Mouse (Mus musculus): ENCODE measurements around the gene Dlx4. TPM values are rescaled to one million over a fixed set of nuclear protein-coding genes. Genes with fewer than 3 reads are reported as not detected.

Gene Dlx4
- total RNA-seq, 2 experiments from 2014 or later, result 0.18 to 0.24 TPM

- intact Hi-C loops (cut with DNase I), result loop anchor here (5.0 kb wide), 1 partner anchor 59 kb away; no protein-coding TSS in a partner anchor
- DNase-seq, result peak; percentile 87
These were observed 39.4 kb downstream of the Dlx4 start for GRCm38 (mm10) chr11:95106440-95107236.

DNA sequence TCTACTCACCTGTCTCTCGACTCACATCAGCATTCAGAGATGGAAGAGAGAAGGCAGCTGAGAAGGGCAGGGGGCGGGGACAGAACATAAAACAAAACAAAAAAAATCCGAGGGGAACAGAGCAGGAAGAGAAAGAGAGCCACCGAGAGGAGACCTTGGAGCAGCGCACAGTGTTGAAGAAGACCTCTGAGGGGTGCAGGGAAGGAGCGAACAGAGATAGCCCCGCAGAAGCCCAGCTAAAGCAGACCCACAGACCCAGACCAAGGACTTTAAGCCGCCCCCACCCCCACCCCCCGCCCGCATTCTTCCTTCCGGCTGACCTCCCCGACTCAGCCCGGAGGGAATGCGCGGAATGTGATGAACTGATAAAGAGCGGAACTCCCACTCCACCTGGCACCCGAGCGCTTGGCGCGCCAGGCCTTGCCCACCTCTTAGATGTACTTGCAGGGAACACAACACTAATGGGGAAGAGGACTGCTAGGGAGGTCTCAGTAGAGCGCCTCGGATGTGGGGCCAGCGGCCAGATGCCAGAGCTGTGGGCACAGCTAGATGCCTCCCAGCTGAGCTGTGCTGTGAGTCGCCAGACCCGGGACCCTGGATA, 40.7 kb downstream of the Dlx4 start:
- intact Hi-C loops (cut with DNase I), result loop anchor here (5.0 kb wide), 1 partner anchor 58 kb away; no protein-coding TSS in a partner anchor
- DNase-seq, result no peak

DNA sequence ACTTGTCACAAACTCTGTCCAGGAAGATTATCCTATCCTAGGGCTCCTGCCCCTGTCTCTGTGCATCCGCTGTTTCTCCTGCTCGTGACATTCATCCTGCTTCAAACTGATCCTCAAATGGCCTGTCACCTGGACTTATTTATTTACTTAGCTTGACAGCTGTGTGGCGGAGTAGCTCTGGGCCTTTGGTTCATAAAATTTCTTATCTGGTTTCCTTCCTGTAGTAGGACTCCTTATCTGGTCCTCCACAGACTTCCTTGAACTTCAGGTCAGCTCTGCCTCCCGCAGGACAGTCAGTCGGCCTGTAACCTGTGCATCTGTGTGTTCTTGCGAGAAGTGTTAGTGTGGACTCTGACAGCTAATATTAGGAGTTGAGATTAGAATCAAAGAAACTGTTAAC, 41.8 kb downstream of the Dlx4 start:
- intact Hi-C loops (cut with DNase I), result no loop called here
- DNase-seq, result no peak

- intact Hi-C loops (cut with DNase I), result no loop called here
- peak; percentile 58 for DNase-seq
These were observed 43.7 kb downstream of the Dlx4 start for GRCm38 (mm10) chr11:95102161-95102904.

DNA sequence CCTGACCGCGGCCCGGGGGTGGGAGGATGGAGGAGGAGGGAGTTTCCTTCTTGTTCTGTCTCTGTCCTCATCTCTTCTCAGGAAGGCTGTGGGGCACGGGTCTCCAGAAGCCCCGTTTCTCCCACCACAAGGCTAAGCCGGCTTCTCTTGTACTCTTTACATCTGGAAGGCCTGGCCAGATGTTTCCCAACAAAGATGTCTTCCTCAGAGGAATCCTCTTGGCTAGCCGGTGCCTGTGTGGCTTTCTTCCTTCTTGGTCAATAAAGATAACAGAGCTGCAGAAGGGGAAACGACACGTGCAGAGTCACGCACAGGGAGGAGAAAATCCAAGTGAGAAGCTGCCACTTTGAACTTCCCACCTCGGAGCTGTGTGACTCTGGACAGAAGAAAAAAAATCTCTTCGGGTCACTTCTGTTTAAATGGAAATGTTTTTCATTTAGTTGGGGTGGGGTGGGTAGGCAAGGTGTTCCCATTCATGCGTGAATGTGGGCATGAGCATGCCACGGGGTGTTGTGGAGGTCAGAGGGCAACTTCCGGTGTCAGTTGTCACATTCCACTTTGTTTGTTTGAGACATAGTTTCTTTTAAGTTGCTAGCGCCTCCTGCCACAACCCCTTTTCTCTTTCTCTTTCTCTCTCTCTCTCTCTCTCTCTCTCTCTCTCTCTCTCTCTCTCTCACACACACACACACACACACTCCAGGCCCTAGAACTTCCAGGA, 44.8 kb downstream of the Dlx4 start:
- intact Hi-C loops (cut with DNase I), result no loop called here
- DNase-seq, result no peak

DNA sequence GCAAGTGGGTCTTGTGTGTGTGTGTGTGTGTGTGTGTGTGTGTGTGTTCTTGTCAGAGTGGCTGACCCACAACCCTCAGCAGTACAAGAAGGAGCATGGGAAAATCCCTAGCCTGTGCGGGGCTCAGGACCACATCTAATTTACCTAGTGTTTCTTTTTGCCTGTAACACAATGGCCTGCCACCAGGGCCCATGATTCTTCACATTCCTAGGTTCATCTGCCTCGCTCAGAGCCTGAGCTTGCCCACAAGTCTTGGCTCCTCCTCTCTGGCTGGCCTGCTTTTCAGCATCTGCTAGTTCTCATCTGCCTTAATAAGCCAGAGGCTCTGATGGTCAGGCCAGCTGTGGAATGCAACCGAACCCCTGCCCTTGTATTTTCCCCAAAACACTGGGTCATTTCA, 45.7 kb downstream of the Dlx4 start:
- intact Hi-C loops (cut with DNase I), result no loop called here
- DNase-seq, result no peak

DNA sequence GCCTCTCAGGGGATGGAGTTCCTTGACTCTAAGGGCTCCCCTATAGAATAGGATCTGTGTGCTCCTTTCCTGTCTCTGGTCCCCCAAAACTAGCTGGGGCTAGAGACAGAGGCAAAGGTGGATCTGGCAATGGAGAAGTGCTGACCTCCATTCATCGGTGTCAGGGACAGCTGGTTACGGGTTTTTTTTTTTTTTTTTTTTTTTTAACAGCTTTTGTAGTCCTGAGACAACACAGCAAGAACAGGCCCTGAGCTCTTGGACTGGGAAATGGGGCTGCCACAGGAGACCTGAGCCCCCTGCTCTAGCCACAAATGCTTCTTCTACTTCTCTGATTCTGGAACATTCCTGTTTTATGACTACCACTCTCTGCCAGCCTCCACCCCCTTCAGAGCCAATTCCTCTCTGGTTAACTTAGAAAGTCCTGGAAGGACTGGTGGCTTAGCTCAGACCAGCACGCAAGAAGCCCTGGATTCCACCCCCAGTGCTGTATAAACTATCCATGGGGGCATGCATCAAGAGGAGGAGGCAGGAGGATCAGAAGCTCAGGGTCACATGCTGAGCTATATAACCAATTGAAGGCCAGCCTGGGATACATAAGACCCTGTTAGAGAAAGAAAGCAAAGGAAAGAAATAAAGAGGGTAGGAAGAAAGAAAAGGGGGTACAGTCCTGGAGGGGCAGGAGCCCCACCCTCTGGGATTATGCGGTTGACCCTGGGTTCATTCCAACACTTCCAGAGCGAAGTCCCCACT, 47.5 kb downstream of the Dlx4 start:
- no peak for DNase-seq
- intact Hi-C loops (cut with DNase I), result no loop called here

- intact Hi-C loops (cut with DNase I), result no loop called here
- no peak for DNase-seq
These were observed 48.2 kb downstream of the Dlx4 start for GRCm38 (mm10) chr11:95097889-95098288.

DNA sequence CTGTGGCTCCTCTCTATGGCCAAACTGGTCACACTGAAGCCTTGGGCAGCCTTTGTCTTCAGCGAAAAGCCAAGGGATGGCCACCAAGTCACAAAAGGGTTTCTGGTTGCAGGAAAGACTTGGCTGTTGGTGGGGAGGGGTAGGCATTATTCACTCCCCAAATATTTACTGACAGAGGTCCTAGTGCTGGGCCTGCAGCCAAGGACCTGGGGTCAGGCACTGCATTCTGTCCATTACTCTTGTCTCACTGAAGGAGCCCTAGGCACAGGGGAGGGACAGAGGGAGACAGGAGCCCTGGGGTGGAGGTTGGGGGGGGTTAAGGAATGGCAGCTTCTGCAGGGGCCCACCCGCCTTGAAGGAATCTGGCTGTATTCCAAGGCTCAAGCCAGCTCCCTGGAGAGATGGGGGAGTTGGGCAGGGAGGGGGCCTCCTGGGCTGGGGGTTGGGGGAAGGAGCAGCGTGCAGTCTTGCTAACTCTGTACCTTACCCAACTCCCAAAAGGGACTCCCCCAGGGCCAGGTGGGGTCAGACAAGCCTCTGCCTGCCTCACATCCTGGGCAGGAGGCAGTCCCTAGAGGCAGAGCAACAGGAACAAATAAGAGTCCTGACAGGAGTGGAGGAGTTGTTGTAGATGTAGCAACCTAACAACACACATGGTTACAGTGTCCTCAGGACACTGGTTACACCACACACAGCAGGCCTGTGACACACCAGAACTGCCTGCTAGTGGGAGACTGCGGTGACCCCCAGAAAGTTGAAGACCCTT, 49.3 kb downstream of the Dlx4 start:
- intact Hi-C loops (cut with DNase I), result no loop called here

DNA sequence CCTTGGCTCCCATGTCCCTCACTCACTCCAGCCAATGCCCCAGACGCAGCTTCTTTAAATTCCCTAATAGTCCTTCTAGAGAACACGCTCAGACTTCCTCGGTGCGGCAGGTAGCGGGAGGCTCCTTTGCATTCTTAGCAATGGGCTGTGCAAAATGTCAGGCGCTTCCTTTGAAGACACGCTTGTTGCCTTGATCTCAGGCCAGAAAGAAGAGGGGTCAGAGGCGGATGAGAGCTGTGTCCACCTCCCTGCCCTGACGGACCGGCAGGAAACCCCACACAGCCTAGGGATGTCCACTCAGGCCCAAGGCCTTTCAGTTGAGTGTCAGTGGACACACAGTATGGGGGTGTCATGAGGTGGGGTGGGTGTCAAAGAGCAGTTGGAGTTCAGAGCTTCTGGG, 50.5 kb downstream of the Dlx4 start:
- no peak for DNase-seq
- intact Hi-C loops (cut with DNase I), result no loop called here

More for the DNA sequence above, 49.3 kb downstream of the Dlx4 start:
- no peak for DNase-seq

DNA sequence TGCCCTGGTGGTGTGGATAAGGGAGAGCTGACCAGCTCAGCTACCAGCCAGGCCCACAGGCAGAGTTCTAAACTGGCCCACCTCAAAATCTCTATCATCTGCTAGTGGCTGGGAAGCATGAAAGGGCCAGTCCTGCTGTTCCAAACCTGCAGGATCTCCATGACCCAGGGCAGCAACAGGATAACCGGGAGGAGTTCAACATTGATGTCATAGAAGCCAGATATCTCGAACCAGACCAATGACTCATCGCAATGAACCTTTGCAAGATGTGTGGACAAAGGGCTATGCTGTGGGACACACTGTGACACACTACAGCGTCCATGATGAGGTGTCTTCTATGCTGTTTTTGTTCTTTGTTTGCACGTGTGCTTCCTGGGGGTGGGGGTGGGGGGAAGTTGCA, 53.0 kb downstream of the Dlx4 start:
- intact Hi-C loops (cut with DNase I), result no loop called here
- DNase-seq, result no peak

Other genes with a start within 250 kb of the Dlx4 start
- 10 to 100 TPM; 62.8 to 70.4 TPM for gene Col1a1, start 210.0 kb downstream of the Dlx4 start, total RNA-seq (2021)
- under 1 TPM in 1 of 2 experiments, not detected in 1; 0.46 TPM for gene Hils1, start 178.7 kb downstream of the Dlx4 start, total RNA-seq (2021)
- gene Sgca, start 169.9 kb downstream of the Dlx4 start, total RNA-seq (2021), result not detected
- 100 to 1,000 TPM; 273 to 276 TPM for gene Ppp1r9b, start 155.2 kb downstream of the Dlx4 start, total RNA-seq (2021)
- gene Samd14, start 136.4 kb downstream of the Dlx4 start, total RNA-seq (2021), result 100 to 1,000 TPM; 173 to 176 TPM
- 10 to 100 TPM; 21.4 to 22.2 TPM for gene Pdk2, start 104.9 kb downstream of the Dlx4 start, total RNA-seq (2021)
- 10 to 100 TPM; 20.3 to 20.5 TPM for gene Itga3, start 69.5 kb downstream of the Dlx4 start, total RNA-seq (2021)
- gene Dlx3, start 26.1 kb downstream of the Dlx4 start, total RNA-seq (2021), result not detected
- not detected for gene Tac4, start 115.3 kb upstream of the Dlx4 start, total RNA-seq (2021)
- 10 to 100 TPM; 70.2 to 72.0 TPM for gene Kat7, start 164.0 kb upstream of the Dlx4 start, total RNA-seq (2021)
- 1 to 10 TPM; 4.5 to 4.8 TPM for gene Fam117a, start 190.8 kb upstream of the Dlx4 start, total RNA-seq (2021)
- gene Slc35b1, start 238.4 kb upstream of the Dlx4 start, total RNA-seq (2021), result 10 to 100 TPM; 85.9 to 87.2 TPM